Mouse (Mus musculus) kidney, embryonic 16.5 days (tissue): Measurements from ENCODE around the gene Ifnar2. TPM values are rescaled to one million over a fixed set of nuclear protein-coding genes. Genes with fewer than 3 reads are reported as not detected.

Experiments
- ATAC-seq: fragments of 200-750 bp; cut with Nextera tagmentation; 2 replicates; pipeline ENCODE4 v1.8.0; 2017; ENCODE audit warnings: moderate TSS enrichment; ENCODE audit not compliant: low FRiP score, low TSS enrichment
- H3K27ac ChIP-seq: fragments of 300-500 bp; sonication (generic); 2 replicates; pipeline ENCODE4 v1.5.1; 2014; ENCODE audit warnings: low read length
- H3K27me3 ChIP-seq: fragments of 300-500 bp; sonication (generic); 2 replicates; pipeline ENCODE4 v1.6.1; 2014; ENCODE audit warnings: low read length, control low read depth, mixed read lengths; ENCODE audit not compliant: insufficient read depth
- H3K36me3 ChIP-seq: fragments of 300-500 bp; sonication (generic); 2 replicates; pipeline ENCODE4 v1.6.1; 2014; ENCODE audit warnings: low read length, control low read depth, mixed read lengths; ENCODE audit not compliant: insufficient read depth
- H3K4me1 ChIP-seq: fragments of 300-500 bp; sonication (generic); 2 replicates; pipeline ENCODE4 v1.6.1; 2014; ENCODE audit warnings: low read length, control low read depth, mixed read lengths; ENCODE audit not compliant: insufficient read depth
- H3K4me2 ChIP-seq: fragments of 300-500 bp; sonication (generic); replicated peaks from 2 replicates; pipeline ENCODE4 v1.6.1; 2014; ENCODE audit warnings: low read depth, low read length
- H3K4me3 ChIP-seq: fragments of 300-500 bp; sonication (generic); 2 replicates; pipeline ENCODE4 v1.5.1; 2014; ENCODE audit warnings: mild to moderate bottlenecking, low read length
- H3K9ac ChIP-seq: fragments of 300-500 bp; sonication (generic); replicated peaks from 2 replicates; pipeline ENCODE4 v1.6.1; 2014; ENCODE audit warnings: low read length
- H3K9me3 ChIP-seq: fragments of 300-500 bp; sonication (generic); 2 replicates; pipeline ENCODE4 v1.6.1; 2016; ENCODE audit warnings: low read length, control low read depth
- WGBS: fragments of 180-500 bp; shearing (Covaris S2); extraction: QIAGEN DNeasy Blood & Tissue Kit; methylation state at CpG from one replicate; pipeline ENCODE4 v1.1.7; 2014; 5-methylcytosine and 5-hydroxymethylcytosine counted together
- polyA plus RNA-seq: library from polyadenylated mRNA; unstranded; fragments of >200 nt; fragmentation: Nextera tagmentation; extraction: Ambion mirVana; gene quantifications from 2 replicates; pipeline ENCODE4 v1.2.1, GENCODE M21; 2015

Gene Ifnar2
- polyA plus RNA-seq, 1 experiment from 2014 or later = 56.2 TPM

- Histone ChIP-seq H3K36me3 (no peaks in the 10 kb centered on the region), H3K4me2 (no peak overlapping the region), H3K4me1 (peaks cover 2% of the 10 kb centered on the region), H3K27me3 (peaks cover 20% of the 10 kb centered on the region), H3K27ac (no peak overlapping the region), H3K4me3 (no peak overlapping the region), H3K9ac (no peak overlapping the region), H3K9me3 (no peaks in the 10 kb centered on the region)
- 71% methylated on average over 10 of the region's 10 CpGs for WGBS
- no peak for ATAC-seq
These were observed 15.6 kb upstream of the Ifnar2 start for GRCm38 (mm10) chr16:91356760-91357525.

DNA sequence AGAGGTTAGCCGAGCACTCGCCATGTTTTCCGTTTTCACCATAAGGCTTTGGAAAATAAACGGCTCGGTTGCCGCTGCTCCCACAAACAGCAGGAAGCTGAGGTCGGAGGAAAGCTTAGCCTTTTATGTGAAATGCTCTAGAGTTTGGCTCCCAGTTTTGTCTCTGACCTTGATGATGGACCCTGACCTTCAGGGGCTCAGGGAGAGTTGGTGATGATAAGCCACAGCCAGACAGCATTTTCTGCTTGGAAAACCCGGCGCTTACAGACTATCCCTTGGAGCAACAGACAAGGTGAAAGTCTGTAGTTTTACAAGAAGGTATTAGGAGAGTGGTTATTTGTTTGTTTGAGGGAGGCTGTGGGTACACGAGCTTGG lies 15.1 kb upstream of the Ifnar2 start:
- no peak overlapping the region for H3K4me2 ChIP-seq
- no peak overlapping the region for H3K27ac ChIP-seq
- H3K9me3 ChIP-seq = no peaks in the 10 kb centered on the region
- ATAC-seq = no peak
- H3K9ac ChIP-seq = no peak overlapping the region
- WGBS = 52% methylated on average over 10 of the region's 10 CpGs
- no peak overlapping the region for H3K4me3 ChIP-seq
- H3K36me3 ChIP-seq = no peaks in the 10 kb centered on the region
- H3K4me1 ChIP-seq = peaks cover 8% of the 10 kb centered on the region
- peaks cover 16% of the 10 kb centered on the region; the same call in 1 of the 2 replicates for H3K27me3 ChIP-seq

DNA sequence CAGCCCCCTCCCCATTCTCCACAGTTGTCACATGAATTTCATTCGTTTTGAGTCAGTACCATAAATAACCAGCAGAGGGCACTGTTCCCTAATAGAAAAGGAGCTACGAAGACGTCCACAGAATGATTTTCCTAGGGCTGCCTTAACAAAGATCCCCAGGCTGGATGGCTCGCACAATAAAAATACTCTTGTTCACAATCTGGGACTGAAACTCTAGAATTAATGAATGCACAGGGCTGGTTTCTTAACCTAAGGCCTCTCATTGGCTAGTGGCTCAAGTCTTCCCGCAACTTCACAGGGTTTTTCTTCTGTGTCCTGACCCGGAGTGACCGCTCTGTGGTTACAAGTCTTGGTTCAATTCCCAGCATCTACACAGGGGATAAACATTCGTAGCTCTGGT lies 14.0 kb upstream of the Ifnar2 start:
- no peaks in the 10 kb centered on the region for H3K36me3 ChIP-seq
- H3K27me3 ChIP-seq = peaks cover 9% of the 10 kb centered on the region; the same call in 1 of the 2 replicates
- H3K4me1 ChIP-seq = peaks cover 17% of the 10 kb centered on the region
- WGBS = 28% methylated on average over 8 of the region's 8 CpGs
- no peak overlapping the region for H3K4me2 ChIP-seq
- no peak for ATAC-seq
- no peak overlapping the region for H3K4me3 ChIP-seq
- no peak overlapping the region for H3K9ac ChIP-seq
- H3K9me3 ChIP-seq = no peaks in the 10 kb centered on the region
- H3K27ac ChIP-seq = no peak overlapping the region

GRCm38 (mm10) chr16:91359531-91359930 lies 13.1 kb upstream of the Ifnar2 start:
- Histone ChIP-seq H3K4me1 (peaks cover 27% of the 10 kb centered on the region), H3K27ac (no peak overlapping the region), H3K9me3 (no peaks in the 10 kb centered on the region), H3K36me3 (no peaks in the 10 kb centered on the region), H3K9ac (no peak overlapping the region), H3K4me2 (no peak overlapping the region), H3K4me3 (no peak overlapping the region), H3K27me3 (peaks cover 9% of the 10 kb centered on the region; the same call in 1 of the 2 replicates)
- WGBS = 90% methylated on average over 13 of the region's 13 CpGs
- no peak for ATAC-seq

DNA sequence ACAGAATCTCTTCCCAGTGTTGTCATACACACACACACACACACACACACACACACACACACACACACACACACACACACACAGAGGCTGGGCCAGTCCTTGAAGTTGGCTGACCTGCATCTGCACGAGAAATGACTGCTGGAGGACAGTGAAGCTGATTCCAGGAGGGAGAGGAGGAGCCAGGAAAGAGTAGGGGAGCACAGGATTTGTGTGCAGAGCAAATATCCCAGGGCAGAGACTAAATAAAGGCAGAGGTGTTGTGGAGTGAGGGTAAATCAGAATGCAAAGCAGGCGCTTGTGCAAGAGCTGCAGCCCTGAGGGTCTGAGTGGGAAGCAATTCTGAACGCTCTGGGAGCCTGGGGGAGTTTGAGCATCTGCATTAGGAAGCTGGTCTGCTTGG lies 12.4 kb upstream of the Ifnar2 start:
- H3K4me1 ChIP-seq = peaks cover 27% of the 10 kb centered on the region
- H3K9me3 ChIP-seq = no peaks in the 10 kb centered on the region
- no peak overlapping the region for H3K4me2 ChIP-seq
- peaks cover 5% of the 10 kb centered on the region; the same call in 1 of the 2 replicates for H3K27me3 ChIP-seq
- ATAC-seq = no peak
- no peak overlapping the region for H3K9ac ChIP-seq
- H3K4me3 ChIP-seq = no peak overlapping the region
- H3K36me3 ChIP-seq = no peaks in the 10 kb centered on the region
- no peak overlapping the region for H3K27ac ChIP-seq
- WGBS = 60% methylated on average over 3 of the region's 3 CpGs

DNA sequence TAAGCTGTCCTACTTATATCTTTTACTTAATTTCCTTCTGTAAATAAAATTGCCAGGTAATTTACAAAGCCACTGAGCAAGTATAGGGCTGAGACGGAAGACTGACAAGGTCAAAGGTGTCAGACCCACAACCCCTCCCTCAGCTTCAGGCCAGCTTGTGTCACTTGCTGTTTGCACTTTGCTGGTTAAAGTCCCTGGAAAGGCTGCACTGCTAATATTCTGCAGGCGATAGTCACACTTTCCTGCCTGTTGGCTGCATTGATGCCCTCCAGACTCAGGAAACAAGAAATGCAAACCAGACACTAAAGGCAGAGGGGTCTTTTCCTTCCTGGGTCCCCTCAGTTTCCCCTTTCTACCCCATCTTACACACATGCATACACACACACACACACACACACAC lies 10.6 kb upstream of the Ifnar2 start:
- WGBS = 56% methylated on average over 2 of the region's 2 CpGs
- no peak for ATAC-seq
- Histone ChIP-seq H3K9me3 (no peaks in the 10 kb centered on the region), H3K27me3 (0 out of 2 replicates have a peak, but pooled peaks cover under 1% of the 10 kb centered on the region), H3K36me3 (no peaks in the 10 kb centered on the region), H3K4me3 (no peak overlapping the region), H3K4me1 (peaks cover 27% of the 10 kb centered on the region), H3K4me2 (no peak overlapping the region), H3K27ac (peak overlapping the region; percentile 88; the same call in 1 of the 2 replicates), H3K9ac (no peak overlapping the region)

GRCm38 (mm10) chr16:91362616-91363272 lies 9.8 kb upstream of the Ifnar2 start:
- Histone ChIP-seq H3K27me3 (no peaks in the 10 kb centered on the region), H3K4me1 (peaks cover 27% of the 10 kb centered on the region), H3K36me3 (no peaks in the 10 kb centered on the region), H3K4me3 (no peak overlapping the region), H3K27ac (peak overlapping the region; percentile 88), H3K9me3 (peaks cover 1% of the 10 kb centered on the region; the same call in 1 of the 2 replicates), H3K4me2 (0 out of 2 replicates have a peak overlapping the region, but pooled peaks have one; percentile 13), H3K9ac (no peak overlapping the region)
- ATAC-seq = peak; percentile 65; the same call in 1 of the 2 replicates
- 41% methylated on average over 12 of the region's 12 CpGs for WGBS

GRCm38 (mm10) chr16:91363483-91363882 lies 9.1 kb upstream of the Ifnar2 start:
- peak; percentile 81 for ATAC-seq
- WGBS = 29% methylated on average over 3 of the region's 3 CpGs

DNA sequence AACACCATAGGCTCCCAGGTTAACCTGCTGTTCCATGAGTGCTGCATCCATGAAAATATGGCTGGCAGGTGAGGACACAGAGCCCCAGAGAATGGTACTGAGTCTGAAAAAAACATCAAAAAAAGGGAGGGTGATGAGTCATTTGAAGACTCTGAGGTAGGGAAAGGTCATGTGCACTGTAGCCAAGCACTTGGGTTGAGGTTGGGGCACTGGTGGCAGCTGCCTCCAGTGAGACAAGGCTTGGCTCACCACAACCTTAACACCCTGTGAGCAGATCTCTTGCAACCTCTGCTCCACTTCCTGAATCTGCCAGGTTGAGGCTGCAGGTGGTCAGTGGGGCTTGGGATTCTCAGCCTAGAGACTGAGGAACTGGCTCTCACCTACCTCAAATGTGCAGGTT lies 6.0 kb upstream of the Ifnar2 start:
- Histone ChIP-seq H3K27me3 (no peaks in the 10 kb centered on the region), H3K36me3 (no peaks in the 10 kb centered on the region), H3K4me2 (no peak overlapping the region), H3K4me1 (peaks cover 27% of the 10 kb centered on the region), H3K27ac (no peak overlapping the region), H3K9ac (no peak overlapping the region), H3K4me3 (no peak overlapping the region), H3K9me3 (peaks cover 8% of the 10 kb centered on the region; the same call in 1 of the 2 replicates)
- ATAC-seq = no peak

More at GRCm38 (mm10) chr16:91363483-91363882, 9.1 kb upstream of the Ifnar2 start:
- peaks cover 27% of the 10 kb centered on the region for H3K4me1 ChIP-seq
- H3K27me3 ChIP-seq = no peaks in the 10 kb centered on the region
- H3K4me2 ChIP-seq = 0 out of 2 replicates have a peak overlapping the region, but pooled peaks have one; percentile 13
- no peak overlapping the region for H3K9ac ChIP-seq
- H3K4me3 ChIP-seq = no peak overlapping the region
- H3K36me3 ChIP-seq = no peaks in the 10 kb centered on the region
- peaks cover 8% of the 10 kb centered on the region; the same call in 1 of the 2 replicates for H3K9me3 ChIP-seq
- H3K27ac ChIP-seq = peak overlapping the region; percentile 88

DNA sequence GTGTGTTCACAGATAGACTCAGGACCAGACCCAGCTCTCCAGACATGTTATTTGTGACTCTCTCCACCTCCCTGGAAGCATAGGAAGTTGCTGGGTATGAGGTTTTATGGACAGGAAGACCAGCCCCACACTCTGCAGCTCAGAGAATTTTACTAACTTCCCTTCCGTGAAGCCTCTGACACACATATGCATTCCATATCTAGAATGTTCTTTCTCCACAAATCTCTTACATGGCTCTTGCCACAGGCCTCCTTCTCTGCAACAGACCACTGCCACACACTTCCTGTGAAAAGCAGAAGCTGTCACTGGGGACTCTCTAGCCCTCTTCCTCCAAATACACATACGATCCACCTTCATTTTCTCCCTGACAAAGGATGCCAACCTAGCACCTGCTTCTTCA lies 5.5 kb upstream of the Ifnar2 start:
- Histone ChIP-seq H3K36me3 (no peaks in the 10 kb centered on the region), H3K27ac (no peak overlapping the region), H3K9me3 (peaks cover 8% of the 10 kb centered on the region; the same call in 1 of the 2 replicates), H3K9ac (no peak overlapping the region), H3K4me1 (peaks cover 23% of the 10 kb centered on the region), H3K4me2 (no peak overlapping the region), H3K4me3 (no peak overlapping the region), H3K27me3 (no peaks in the 10 kb centered on the region)
- WGBS = 91% methylated on average over 2 of the region's 2 CpGs
- no peak for ATAC-seq
